Mouse (Mus musculus): Measurements from ENCODE around the gene Reg3d.
"Not testable (repeated sequence)": the region's sequence is repeated elsewhere in the genome, so short reads cannot be mapped to it uniquely, and the experiment has no call there.

The Reg3d gene

DNA sequence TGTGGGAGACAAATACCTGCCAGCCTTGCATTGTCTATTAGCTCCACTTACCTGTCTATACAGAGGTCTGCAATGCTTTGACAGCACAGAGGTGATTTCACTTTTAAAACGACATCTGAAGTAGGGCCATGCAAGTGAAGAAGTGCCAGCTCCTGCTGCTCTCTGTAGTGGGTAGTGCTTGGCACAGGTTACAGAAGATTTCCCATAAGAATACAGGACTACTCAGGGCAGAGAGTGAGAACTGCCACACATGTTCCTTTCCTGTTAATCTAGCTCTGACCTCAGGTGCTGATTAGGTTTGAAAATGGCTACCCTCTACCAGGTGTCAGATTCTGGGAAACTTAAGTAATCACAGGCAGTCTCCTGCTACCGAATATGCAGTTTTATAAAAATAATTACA lies at the start of gene Reg3d:
Gene Reg3d (minus strand): TSS at position 101 of the 400 bp plus-strand sequence.
- no peak for DNase-seq (ENCODE audit: low spot score)

DNA sequence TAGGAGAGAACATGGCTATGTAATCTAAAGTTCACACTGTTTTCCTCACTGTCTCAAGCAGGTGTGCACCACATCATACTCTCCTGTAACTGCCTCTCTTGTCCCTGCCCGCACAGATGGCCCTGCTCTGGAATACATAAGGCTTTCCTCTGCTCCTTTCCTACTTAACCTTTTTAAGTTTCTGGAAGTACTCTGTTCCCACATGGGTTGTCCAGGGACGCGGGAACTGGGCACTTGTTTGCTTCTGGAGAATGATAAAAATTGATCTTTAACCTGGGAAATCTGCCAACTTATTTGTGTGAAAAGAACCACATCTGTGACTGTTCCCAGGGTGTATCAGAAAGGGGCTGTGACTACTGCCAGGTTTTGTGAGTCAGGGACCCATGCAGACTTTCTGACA lies 46.8 kb upstream of the Reg3d start:
- DNase-seq (ENCODE audit: low spot score), result no peak

- not testable (repeated sequence) for DNase-seq (ENCODE audit: low spot score)
Observed at GRCm38 (mm10) chr6:78422411-78422810, 43.7 kb upstream of the Reg3d start, which contains the start of gene Reg1. Reg1 (plus strand) TSS chr6:78422711.

- DNase-seq (ENCODE audit: low spot score), result not testable (repeated sequence)
Observed at GRCm38 (mm10) chr6:78395323-78395722, 16.7 kb upstream of the Reg3d start, which contains the start of gene Reg2. Reg2 (plus strand) TSS chr6:78395623.

GRCm38 (mm10) chr6:78385609-78386008 lies 6.9 kb upstream of the Reg3d start:
- no peak for DNase-seq (ENCODE audit: low spot score)

- DNase-seq (ENCODE audit: low spot score), result no peak
Observed at GRCm38 (mm10) chr6:78380409-78380808, 1.7 kb upstream of the Reg3d start, which contains the start of gene Reg3a. Reg3a (plus strand) TSS chr6:78380709.

DNA sequence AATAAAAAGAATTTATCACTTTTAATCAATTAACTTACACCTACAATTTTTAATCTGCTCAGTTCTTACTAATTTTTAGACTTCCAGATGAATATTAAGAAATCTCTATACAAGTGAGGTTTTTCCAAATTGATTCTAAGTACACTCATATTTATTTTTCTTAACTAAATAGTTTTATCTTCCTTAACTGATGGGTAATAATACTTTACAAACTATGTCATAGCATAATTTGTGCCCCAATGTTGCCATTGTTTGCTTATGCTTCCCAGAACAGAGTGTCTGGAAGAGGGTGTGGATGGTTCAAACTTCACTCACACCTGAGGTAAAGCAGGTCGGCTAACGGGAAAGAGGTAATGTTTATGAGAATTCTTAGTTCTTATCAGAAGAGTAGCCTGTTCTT lies 8.3 kb downstream of the Reg3d start, which contains the start of gene Reg3b:
Gene Reg3b (plus strand): TSS at position 301 of the 400 bp plus-strand sequence.
- no peak for DNase-seq (ENCODE audit: low spot score)

DNA sequence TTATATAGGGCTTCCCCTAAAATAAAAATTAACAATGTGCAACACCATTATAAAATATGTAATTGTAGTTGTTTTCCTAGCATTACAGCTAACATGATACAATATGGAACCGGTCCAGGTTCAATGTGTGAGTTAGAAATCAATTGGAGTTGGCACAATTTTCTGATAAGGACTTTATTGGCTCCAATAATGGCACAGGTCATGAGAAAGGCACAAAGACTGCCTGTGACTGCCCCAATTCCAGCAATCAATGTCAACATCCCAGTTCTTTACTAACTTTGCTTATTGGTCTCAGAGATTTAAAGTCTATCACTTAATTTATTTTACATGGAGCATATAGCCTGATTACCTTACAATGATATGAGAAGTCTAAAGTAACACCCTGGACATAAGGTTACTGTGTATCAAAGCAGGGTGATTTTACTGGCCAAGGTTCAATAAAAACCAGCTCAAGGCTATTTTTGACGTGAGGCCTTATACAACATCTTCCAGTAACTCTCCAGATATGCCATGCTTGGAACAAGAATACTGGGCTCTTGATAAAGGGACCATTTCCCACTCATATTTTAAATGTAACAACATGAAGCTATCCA lies 16.6 kb downstream of the Reg3d start:
- DNase-seq (ENCODE audit: low spot score), result no peak

GRCm38 (mm10) chr6:78341689-78342088 lies 37.0 kb downstream of the Reg3d start:
- no peak for DNase-seq (ENCODE audit: low spot score)

GRCm38 (mm10) chr6:78340296-78340695 lies 38.4 kb downstream of the Reg3d start:
- no peak for DNase-seq (ENCODE audit: low spot score)

DNA sequence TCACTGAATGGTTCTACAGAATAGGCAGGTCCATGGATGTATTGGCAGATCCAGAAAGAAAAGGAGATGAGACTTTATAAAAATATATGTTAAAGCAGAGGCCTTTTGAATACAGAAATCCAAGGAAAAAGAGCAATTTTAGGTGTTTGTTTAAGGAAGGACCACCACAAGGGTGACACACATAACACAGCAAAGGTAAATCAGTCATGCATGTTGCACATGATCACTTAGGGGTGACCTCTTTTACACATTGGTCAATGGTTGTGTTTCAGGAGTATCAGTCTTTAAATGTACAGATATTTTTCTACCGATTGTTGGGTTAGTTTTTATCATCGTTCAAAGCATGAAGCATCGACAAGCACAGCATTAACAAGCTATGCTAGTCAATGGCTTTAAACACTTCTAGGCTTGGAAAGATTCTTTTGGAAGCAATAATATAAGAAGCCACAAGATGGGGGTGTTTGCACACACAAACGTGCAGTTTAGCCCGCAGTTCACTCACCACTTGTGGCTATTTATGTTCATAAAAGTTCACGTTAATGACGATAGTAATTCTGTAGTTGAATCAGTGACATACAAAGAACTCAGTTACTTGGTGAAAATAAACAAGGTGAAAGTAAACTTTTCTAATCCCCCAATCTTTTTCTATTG lies 46.6 kb downstream of the Reg3d start:
- DNase-seq (ENCODE audit: low spot score), result peak; percentile 30

GRCm38 (mm10) chr6:78329166-78329565 lies 49.5 kb downstream of the Reg3d start:
- no peak for DNase-seq (ENCODE audit: low spot score)

- DNase-seq (ENCODE audit: low spot score), result no peak
Observed at GRCm38 (mm10) chr6:78327798-78328197, 50.9 kb downstream of the Reg3d start.
